Mouse (Mus musculus): ENCODE measurements around the gene Spag7.

Spag7 gene

DNA sequence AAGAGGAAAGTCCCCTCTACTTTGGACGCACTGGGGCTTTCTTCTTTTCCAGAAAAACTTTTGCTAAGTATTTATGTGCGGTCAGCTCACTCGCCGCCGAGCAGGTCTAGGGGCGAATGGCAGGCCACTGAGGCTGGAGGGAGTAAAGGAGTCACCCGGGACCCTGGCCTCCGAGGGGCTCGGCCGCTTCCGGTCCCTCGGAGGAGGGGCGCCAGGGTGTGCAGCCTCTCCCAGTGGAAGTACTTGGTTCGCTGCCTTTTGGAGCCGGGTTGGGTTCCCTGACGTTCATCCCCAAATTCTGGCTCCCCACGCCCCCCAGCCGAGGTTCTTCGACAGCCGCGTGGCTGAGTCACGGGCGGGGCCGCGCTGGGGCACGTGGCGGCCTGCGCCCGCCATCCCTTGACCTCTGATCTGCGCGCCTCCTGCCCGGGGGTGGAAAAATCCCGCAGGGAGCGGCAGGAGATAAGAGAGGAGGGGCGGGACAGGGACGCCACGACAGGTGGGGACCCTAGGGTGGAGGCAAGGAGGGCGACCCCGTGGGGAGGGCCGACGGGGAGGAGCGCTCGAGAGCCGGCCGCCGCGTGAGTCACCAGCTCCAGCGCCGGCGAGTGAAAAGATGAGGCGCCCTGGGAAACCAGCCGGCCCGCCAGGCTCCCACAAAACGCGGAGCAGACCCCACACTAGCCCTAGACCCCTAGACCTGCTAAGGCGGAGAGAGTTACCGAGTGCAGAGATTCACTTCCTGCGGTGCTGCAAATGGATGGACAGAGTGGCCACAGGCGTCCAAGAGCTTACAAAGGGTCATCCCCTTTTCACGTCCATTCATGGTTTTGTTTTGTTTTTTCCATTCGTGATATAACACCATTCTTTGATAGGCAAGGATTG, 13.4 kb downstream of the Spag7 start:
- peak; percentile 80 for DNase-seq (ENCODE audit: low spot score)

- peak; percentile 90 for DNase-seq (ENCODE audit: low spot score)
Observed at GRCm38 (mm10) chr11:70654923-70655570, 14.2 kb downstream of the Spag7 start.

GRCm38 (mm10) chr11:70654198-70654922, 14.9 kb downstream of the Spag7 start, which contains the start of gene Pfn1:
Gene Pfn1 (minus strand): TSS chr11:70654644.
- DNase-seq (ENCODE audit: low spot score) = peak; percentile 87

GRCm38 (mm10) chr11:70653345-70654197, 15.6 kb downstream of the Spag7 start:
- peak; percentile 83 for DNase-seq (ENCODE audit: low spot score)

- DNase-seq (ENCODE audit: low spot score) = no peak
Observed at GRCm38 (mm10) chr11:70652884-70653344, 16.3 kb downstream of the Spag7 start.

DNA sequence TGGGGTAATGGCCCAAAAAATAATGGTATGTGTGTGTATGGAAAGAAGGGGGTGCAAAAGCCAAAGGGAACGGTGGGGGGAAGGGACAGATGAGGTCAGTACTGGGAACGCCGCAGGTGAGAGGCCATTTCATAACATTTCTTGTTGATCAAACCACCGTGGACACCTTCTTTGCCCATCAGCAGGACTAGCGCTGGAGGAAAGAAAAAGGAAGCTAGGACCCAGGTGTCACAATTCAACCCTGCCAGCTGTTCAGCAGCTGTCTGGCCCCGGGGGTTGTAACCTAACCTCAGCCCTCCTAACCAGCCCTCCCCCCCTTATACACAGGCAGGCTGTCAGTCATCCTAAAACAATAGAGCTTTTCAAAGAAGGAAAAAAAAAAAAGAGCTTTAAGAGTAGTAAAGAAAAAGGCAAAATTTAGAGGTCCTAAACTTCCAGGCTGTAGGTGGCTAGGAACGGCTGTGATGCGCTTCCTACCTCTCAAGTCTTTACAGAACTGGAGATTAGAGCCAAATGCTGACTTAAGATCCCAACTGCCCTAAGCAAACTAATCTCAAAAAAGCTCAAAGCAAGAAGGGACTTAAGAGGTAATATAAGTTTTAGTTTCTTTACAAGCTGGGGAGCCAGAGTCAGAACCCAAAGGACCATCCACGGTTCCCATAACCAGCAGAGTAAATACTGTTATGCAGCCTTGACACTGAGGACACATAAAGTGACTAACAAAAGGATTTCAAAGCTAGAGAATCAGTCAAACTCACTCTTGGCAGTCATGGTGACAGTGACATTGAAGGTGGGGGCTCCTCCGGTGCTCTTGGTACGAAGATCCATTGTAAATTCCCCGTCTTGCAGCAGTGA, 17.0 kb downstream of the Spag7 start:
- DNase-seq (ENCODE audit: low spot score) = no peak

- no peak for DNase-seq (ENCODE audit: low spot score)
Observed at GRCm38 (mm10) chr11:70651391-70651790, 17.8 kb downstream of the Spag7 start.

DNA sequence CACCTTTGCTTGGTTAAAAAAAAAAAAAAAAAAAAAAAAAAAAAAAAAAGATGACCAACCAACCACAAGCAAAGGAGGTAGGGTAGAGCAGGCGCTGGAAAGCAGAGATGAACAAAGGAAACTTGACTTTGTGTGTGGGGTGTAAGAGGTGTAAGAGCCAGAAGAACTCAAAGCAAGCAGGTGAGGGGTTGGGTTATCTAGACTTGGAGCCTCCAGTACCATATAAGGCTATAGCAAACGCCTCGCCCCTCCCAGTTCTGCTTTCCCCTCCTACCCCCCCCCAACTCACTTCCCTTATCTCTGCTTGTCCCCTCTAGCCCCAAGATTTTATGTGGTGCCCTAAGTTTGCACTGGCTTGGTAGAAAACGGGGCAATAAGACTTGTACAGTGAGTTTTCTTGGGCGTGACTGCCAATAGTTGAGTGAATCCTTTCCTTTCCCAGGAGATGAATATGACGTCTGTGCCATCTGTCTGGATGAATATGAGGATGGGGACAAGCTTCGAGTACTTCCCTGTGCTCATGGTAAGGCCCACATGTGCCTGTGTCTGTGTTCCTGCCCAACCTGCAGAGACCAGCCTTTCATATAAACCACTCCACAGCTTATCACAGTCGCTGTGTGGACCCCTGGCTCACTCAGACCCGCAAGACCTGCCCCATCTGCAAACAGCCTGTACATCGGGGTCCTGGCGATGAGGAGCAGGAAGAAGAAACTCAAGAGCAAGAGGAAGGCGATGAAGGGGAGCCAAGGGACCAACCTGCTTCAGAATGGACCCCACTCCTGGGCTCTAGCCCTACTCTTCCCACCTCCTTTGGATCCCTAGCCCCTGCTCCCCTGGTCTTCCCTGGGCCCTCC, 18.7 kb downstream of the Spag7 start:
- DNase-seq (ENCODE audit: low spot score) = no peak

- DNase-seq (ENCODE audit: low spot score) = no peak
Observed at GRCm38 (mm10) chr11:70649185-70649734, 20.0 kb downstream of the Spag7 start.

- DNase-seq (ENCODE audit: low spot score) = no peak
Observed at GRCm38 (mm10) chr11:70648512-70648911, 20.7 kb downstream of the Spag7 start.

DNA sequence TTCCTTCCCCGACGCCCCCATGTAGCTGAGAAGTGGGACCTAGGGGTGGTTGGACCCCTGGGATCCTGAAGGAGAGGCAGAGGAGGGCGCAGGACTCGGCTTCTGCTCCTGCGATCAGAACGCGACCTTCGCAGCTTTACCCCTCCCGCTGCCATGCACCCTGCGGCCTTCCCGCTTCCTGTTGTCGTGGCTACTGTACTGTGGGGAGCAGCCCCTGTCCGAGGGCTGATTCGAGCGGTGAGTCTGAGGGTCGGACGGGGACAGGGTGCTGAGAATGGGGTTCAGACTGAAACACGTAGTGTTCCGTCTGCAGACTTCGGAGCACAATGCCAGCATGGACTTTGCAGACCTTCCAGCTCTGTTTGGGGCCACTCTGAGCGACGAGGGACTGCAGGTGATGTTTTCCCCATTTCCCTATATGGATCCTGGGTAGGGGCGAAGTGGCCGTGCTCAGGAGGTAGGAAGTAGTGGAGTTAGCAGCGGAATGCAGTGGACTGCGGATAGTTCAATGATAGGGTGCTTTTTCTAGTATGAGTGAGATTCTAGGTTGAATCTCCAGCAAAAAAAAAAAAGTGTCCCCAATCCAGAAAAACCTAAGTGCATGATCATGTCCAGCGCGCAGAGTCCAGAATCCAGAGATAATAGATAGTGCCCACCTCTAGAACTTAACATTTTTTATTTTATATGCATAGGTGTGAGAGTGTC, 21.3 kb downstream of the Spag7 start:
- peak; percentile 66 for DNase-seq (ENCODE audit: low spot score)

DNA sequence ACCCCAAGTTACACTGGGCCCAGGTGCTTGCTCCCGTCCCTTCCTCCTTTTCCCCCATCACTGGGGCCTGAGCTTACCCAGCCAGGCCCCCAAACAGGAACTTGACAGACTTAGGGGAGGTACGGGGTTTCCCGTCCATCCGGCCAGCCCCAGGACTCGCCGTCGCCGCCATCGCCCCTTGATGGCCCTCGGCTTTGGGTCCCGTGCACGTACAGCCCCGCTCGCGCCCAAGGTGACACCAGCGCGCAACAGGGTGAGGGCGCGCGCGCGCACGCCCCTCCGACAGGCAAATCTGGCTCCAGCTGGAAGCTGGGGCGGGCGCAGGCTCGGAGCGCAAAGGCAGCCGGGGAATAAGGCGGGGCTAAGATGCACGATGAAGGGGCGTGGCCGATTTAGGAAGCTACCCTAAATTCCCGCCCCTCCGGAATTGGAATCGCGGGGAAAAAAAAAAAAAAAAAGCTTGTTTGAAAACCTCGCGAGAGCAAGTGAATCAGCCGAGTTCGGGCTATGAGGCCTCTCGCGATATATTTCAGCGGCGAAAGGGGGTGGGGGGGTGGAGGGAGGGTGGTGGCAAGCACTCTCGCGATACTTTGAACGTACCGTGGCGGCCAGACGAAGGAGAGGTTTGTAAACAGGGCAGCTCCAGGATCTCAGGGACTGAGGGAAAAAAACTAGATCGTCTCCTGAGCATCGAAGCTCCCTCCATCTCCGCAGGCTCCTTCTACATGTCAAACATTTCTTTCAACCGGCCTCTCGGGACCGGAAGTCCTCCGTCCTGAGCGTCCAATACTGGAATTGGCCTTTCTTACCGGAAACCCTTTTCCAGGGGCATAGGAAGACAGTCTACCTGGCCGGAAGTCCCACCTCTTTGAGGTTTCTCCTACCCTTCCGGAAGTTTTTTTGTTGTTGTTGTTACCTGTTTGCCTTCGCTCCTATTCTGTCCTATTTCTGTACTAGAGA, 22.2 kb downstream of the Spag7 start, which contains the start of the genes Rnf167 and Slc25a11:
Gene Rnf167 (plus strand): TSS at position 545 of the 960 bp plus-strand sequence.
Gene Slc25a11 (minus strand): TSS at position 789 of the 960 bp plus-strand sequence.
- peak; percentile 97 for DNase-seq (ENCODE audit: low spot score)

DNA sequence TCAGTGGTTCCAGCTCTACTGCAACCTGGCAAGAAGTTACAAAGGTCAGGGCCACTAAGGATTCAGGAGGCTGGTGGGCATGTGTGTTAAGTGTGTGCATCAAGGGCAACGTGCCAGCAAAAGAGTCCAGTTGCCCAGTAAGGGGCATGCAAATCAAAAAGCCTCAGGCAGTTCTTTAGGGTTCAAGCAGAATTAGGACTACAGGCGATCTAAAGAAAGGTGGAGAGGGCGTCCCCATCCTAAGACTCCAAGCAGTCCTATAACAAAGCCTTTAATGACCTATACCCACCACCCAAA, 23.0 kb downstream of the Spag7 start:
- DNase-seq (ENCODE audit: low spot score) = peak; percentile 63

DNA sequence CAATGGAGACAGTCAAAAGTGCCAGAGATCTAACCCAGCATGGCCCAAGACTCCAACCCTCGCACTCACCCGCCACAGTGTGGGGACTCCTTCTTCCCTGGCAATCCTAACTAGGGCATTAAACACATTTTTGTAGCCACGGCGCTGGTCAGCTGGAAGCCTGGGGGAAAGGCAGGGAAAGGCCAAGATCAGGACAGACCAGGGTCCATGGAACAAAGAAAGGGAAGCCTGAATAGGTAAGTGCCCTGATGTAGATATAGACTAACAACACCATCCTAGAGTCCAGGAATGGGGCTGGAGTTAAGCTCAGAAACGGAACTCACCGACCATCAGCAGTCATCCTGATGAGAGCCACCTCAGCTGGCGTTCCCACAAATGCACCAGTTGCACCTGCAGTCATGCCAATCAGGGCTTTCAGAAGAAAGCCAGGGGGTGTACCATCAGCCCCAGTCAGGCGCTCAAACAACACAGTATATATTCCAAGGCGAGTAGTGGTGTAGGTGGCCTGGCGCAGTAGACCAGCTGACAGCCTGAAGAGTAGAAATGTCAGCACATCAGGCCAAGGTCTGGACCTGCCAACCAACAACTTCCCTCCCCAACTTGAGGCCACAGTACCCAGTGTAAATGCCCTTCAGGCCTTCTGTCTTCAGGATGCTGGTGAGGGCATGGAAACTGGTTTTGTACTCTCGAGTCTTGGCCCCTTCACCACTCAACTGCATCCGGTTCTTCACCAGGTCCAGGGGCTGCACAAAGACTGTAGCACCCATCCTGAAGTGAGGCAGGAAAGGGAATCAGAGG, 23.6 kb downstream of the Spag7 start:
- no peak for DNase-seq (ENCODE audit: low spot score)

GRCm38 (mm10) chr11:70644564-70645103, 24.6 kb downstream of the Spag7 start:
- DNase-seq (ENCODE audit: low spot score) = no peak

DNA sequence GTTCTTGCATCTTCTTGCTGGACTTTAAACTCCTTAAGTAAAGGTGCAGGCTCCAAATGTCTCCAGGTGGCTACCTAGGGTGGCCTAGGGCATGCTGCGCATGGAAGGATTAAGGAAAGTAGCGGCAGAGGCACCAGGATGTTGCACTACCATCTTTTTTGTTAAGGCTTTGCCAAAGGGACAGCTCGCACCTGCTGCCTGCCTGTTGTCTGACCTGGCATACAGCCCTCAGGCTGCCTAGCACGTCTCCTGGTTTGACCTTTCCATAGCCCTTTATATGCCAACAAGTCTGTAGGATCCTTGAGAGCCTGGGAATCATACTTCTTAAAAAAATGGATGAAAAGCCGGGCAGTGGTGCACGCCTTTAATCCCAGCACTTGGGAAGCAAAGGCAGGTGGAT, 26.2 kb downstream of the Spag7 start:
- DNase-seq (ENCODE audit: low spot score) = no peak

All from testis, postnatal 10 days (tissue).